Mouse (Mus musculus) neutrophil, adult 65 days (primary cell): ENCODE measurements around the gene Dusp9. TPM values are rescaled to one million over a fixed set of nuclear protein-coding genes. Genes with fewer than 3 reads are reported as not detected.

ENCODE experiments used
- total RNA-seq: library from RNA; stranded (reverse); gene quantifications from 2 replicates; pipeline ENCODE4 v1.2.4, GENCODE M21; 2023

Dusp9 gene
- total RNA-seq, result not detected in 2 replicates

GRCm38 (mm10) chrX:73639255-73639675, at the start of gene Dusp9:
Dusp9 (plus strand) TSS chrX:73639419.

DNA sequence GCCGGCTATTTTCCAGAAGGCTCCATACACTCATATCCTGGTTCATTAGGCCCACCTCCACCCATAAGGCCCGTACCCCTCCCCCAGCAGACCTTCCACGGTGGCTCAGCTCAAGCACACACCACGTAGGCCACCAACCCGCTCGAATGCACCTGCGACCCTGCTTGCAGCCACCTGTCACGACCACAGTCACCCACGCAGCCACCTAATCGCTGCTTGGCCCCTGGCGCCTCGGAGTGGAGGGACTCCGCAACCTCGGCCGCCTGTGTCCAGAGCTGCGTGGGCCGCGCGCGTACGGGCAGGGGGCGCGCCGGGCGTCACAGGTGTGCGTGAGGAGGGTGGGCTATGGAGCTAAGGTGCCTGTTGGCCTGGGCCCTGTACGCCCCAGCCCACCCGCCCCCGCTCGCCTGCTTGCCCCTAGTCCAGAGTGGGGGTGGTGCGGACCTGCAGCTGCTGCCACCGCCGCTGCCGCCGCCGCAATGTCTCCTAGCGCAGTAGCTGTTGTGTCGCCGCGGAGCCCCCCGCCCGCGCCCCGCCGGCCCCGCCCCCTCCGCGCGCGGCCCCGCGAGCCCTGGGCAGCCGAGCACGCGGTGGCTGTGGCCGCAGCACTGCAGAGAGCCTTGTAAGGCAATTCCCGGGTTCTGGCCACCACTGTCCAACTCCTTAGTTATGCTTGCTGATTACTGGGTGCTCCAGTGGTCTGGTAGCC, 20.5 kb downstream of the Dusp9 start, which contains the start of gene Pnck:
TSS of gene Pnck (minus strand) at position 543 of the 709 bp plus-strand sequence.

DNA sequence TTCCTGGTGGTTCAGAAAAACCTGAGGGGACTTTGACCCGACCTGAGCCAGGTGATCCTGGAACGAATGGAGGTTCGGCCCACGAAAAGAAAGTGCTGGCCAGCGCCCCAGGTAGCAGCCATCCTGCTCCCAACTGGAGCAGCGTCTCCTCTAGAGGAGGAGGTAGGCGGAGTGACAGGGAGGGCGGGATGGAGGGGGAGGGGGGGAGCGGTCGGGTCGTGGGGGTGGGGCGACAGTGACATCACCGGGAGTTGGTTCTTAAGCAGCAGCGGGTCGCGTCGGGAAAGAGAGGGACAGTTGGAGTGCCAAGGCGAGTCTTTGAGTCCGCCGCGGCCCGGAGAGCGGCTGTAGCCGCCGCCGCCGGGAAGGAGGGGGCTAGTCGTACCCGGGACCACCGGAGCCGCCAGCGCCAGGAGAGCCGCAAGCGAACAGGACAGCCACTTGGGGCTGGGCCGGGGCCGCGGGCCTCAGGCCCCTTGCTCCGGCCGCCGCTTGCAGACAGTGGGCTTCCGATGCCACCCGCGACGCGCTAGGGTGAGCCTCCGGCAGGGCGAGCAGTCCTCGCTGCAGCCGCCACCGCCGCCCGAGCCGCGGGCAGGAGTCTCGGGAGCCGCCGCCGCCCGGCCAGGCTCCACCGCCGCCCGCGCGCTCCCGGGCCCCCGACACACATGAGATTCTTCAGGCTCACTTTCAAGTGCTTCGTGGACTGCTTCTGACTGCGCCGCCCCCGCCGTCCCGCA, 33.8 kb downstream of the Dusp9 start, which contains the start of gene Slc6a8:
TSS of gene Slc6a8 (plus strand) at position 272 of the 740 bp plus-strand sequence.

Other genes starting within 250 kb of the Dusp9 start
- gene Gm18336, start 240.7 kb upstream of the Dusp9 start, total RNA-seq, result not detected in 2 replicates
- not detected in 2 replicates for gene Zfp92, start 228.3 kb upstream of the Dusp9 start, total RNA-seq
- gene Trex2, start 204.1 kb upstream of the Dusp9 start, total RNA-seq, result not detected in 2 replicates
- 9.1 and 9.4 TPM in 2 replicates for gene Haus7, start 180.4 kb upstream of the Dusp9 start, total RNA-seq
- 2.6 and 3.3 TPM in 2 replicates for gene Bgn, start 155.8 kb upstream of the Dusp9 start, total RNA-seq
- gene Atp2b3, start 136.3 kb upstream of the Dusp9 start, total RNA-seq, result not detected in 2 replicates
- not detected in 2 replicates for gene Pnck, start 20.7 kb downstream of the Dusp9 start, total RNA-seq
- 0.48 and 0.57 TPM in 2 replicates for gene Slc6a8, start 33.7 kb downstream of the Dusp9 start, total RNA-seq
- 87.4 and 92.1 TPM in 2 replicates for gene Bcap31, start 76.8 kb downstream of the Dusp9 start, total RNA-seq
- gene Abcd1, start 77.2 kb downstream of the Dusp9 start, total RNA-seq, result 73.3 and 78.0 TPM in 2 replicates
- 0.60 and 0.70 TPM in 2 replicates for gene Plxnb3, start 117.7 kb downstream of the Dusp9 start, total RNA-seq
- 0.32 and 1.9 TPM in 2 replicates for gene Srpk3, start 135.0 kb downstream of the Dusp9 start, total RNA-seq
- gene Idh3g, start 147.5 kb downstream of the Dusp9 start, total RNA-seq, result 78.5 and 86.8 TPM in 2 replicates
- gene Ssr4, start 147.6 kb downstream of the Dusp9 start, total RNA-seq, result 93.3 and 93.6 TPM in 2 replicates
- gene Pdzd4, start 185.6 kb downstream of the Dusp9 start, total RNA-seq, result 0.73 and 0.77 TPM in 2 replicates